In the genomic region with DNA sequence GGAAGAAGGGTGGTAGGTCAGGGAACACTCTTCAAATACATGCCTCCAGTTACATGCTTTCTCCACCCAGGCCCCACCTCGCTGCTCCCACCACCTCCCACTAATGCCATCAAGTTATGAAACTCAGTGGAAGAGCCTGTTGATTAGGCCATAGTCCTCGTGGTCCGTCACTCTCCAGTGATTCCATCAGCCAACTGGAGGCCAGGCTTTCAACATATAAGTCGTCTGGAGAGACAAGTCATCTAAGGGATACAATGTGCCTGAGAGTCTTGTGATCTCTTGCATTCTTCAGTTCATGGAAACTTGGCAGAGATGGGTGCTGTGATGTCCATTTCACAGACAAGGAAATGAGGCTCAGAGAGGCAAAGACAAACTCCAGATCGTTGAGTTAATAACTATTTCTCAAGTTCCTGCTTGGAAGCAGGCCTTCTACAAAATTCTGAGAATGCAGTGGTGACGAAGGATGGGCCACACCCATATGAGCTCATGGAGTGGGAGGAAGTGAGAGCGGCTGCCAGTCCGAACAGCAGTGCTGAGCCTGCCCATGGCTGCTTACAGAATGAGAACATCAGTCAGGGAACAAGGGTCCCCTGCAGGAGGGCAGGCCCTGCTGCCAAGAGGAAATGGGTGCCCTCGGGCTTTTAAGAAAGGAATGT, we compare ENCODE assay signal across 8 mouse cellular contexts. TPM values are rescaled to one million over a fixed set of nuclear protein-coding genes. Genes with fewer than 3 reads are reported as not detected.
DNase-seq lines count a peak whose midpoint lies in the region; ATAC-seq and TF ChIP-seq lines count a peak whose summit lies in the region.

No protein-coding gene starts in this region.

- peaks cover 5% of the 10 kb centered on the region for H3K4me1 ChIP-seq in heart, adult 2 months (ENCODE audit: control insufficient read depth, insufficient read depth, low read length)
- no peaks in the 10 kb centered on the region for H3K4me1 ChIP-seq in midbrain, postnatal 0 days (ENCODE audit: insufficient read depth, low read length)

- intact Hi-C loops in heart, adult 2 months (cut with DNase I) = no loop called here

- H3K27me3 ChIP-seq in heart, adult 2 months (ENCODE audit: control insufficient read depth, insufficient read depth, low read length) = no peaks in the 10 kb centered on the region
- H3K27me3 ChIP-seq in midbrain, postnatal 0 days (ENCODE audit: insufficient read depth, low read length) = no peaks in the 10 kb centered on the region

- H3K36me3 ChIP-seq in heart, adult 2 months (ENCODE audit: control insufficient read depth, insufficient read depth, low read length) = no peaks in the 10 kb centered on the region
- peaks cover 23% of the 10 kb centered on the region for H3K36me3 ChIP-seq in midbrain, postnatal 0 days (ENCODE audit: insufficient read depth, low read length)

- no peak for TF ChIP-seq EP300 in heart, adult 2 months (IDR thresholded peaks at IDR 0.05; ENCODE audit: insufficient read depth, low read depth, low read length)

- no peaks in the 10 kb centered on the region for H3K79me2 ChIP-seq in heart, adult 2 months (replicated peaks; ENCODE audit: control insufficient read depth, insufficient read depth, low read length)

- H3K9ac ChIP-seq in heart, adult 2 months (ENCODE audit: low read depth, low read length) = no peak overlapping the region
- no peak overlapping the region for H3K9ac ChIP-seq in midbrain, postnatal 0 days (replicated peaks; ENCODE audit: low read length, poor library complexity, severe bottlenecking)

- peak overlapping the region; percentile 66 for H3K27ac ChIP-seq in heart, adult 2 months
- H3K27ac ChIP-seq in midbrain, postnatal 0 days (ENCODE audit: low read depth, low read length) = no peak overlapping the region

- no peak overlapping the region for H3K4me3 ChIP-seq in heart, adult 2 months
- no peak overlapping the region for H3K4me3 ChIP-seq in midbrain, postnatal 0 days (ENCODE audit: low read depth, low read length)

- WGBS in heart, adult 2 months = 23% methylated on average over 9 of the region's 9 CpGs
- WGBS in midbrain, postnatal 0 days = 78% methylated on average over 9 of the region's 9 CpGs

- no peak for ATAC-seq in midbrain, postnatal 0 days (ENCODE audit: low FRiP score)

- TF ChIP-seq POLR2A in heart, adult 2 months (IDR thresholded peaks at IDR 0.05; ENCODE audit: insufficient read depth, low read depth, low read length) = 0 out of 2 replicates have a peak, but pooled peaks have one; percentile 41

- H3K4me2 ChIP-seq in midbrain, postnatal 0 days (ENCODE audit: low read depth, low read length, poor library complexity, severe bottlenecking) = no peak overlapping the region

- no peaks in the 10 kb centered on the region for H3K9me3 ChIP-seq in midbrain, postnatal 0 days (ENCODE audit: low read length)

- no peak for TF ChIP-seq CTCF in heart, adult 2 months (IDR thresholded peaks at IDR 0.05)
- TF ChIP-seq CTCF in midbrain, postnatal 0 days (IDR thresholded peaks at IDR 0.05) = no peak

- peak; percentile 56 to 60 for DNase-seq in left cerebral cortex, adult 18-20 months (ENCODE audit: low spot score in 2 of 2)
- no peak for DNase-seq in left cerebral cortex, adult 11 months (ENCODE audit: low spot score)
- peak; percentile 78 for DNase-seq in adrenal gland, adult 2 months
- peak; percentile 76 to 87 for DNase-seq in heart, adult 2 months
- DNase-seq in kidney, postnatal 4 days = peak; percentile 54 to 68
- DNase-seq in ovary, postnatal 14 days (ENCODE audit: low spot score) = peak; percentile 22
- no peak for DNase-seq in midbrain, postnatal 0 days (ENCODE audit: low spot score)
- DNase-seq in neural tube, embryonic 10.5 days (ENCODE audit: extremely low spot score, low spot score) = no peak

RNA-seq across cellular contexts. Expression of a gene that starts 40.6 kb away (rescaled TPM):
- total RNA-seq in left cerebral cortex, adult 18-20 months (2021) = 100 to 1,000 TPM; 370 to 383 TPM
- total RNA-seq in adrenal gland, adult 2 months (2021) = 10 to 100 TPM; 46.8 to 76.2 TPM
- polyA plus RNA-seq in adrenal gland, adult 2 months (2012; rRNA removed) = 61.9 and 111 TPM in 2 replicates
- total RNA-seq in heart, adult 2 months (2021) = 10 to 100 TPM; 28.9 to 29.4 TPM
- polyA plus RNA-seq in heart, adult 2 months (2012; rRNA removed) = 28.3 and 32.1 TPM in 2 replicates
- total RNA-seq in midbrain, postnatal 0 days (2014; rRNA removed) = 109 and 126 TPM in 2 replicates
- 52.2 and 55.7 TPM in 2 replicates for polyA plus RNA-seq in midbrain, postnatal 0 days (2015; fragmentation: Nextera tagmentation; extraction: Ambion mirVana)

Comparison
In these comparisons a context has a peak if more than half of its experiments do, and no peak if none do; other contexts are left out.
1. DNase-seq: peak in left cerebral cortex, adult 18-20 months (2 of 2), adrenal gland, adult 2 months (single experiment), heart, adult 2 months (2 of 2), kidney, postnatal 4 days (2 of 2) and ovary, postnatal 14 days (single experiment); none in left cerebral cortex, adult 11 months (single experiment), midbrain, postnatal 0 days (single experiment) and neural tube, embryonic 10.5 days (single experiment).